Mouse (Mus musculus): ENCODE results near the gene Cdrt4. TPM values are rescaled to one million over a fixed set of nuclear protein-coding genes. Genes with fewer than 3 reads are reported as not detected.
A peak's percentile ranks its signal among the peaks of the same experiment; 100 is the strongest.

Gene Cdrt4
- polyA plus RNA-seq, 2 experiments, result 0.36 to 0.52 TPM

- DNase-seq (ENCODE audit: low spot score) (no peak), ATAC-seq (ENCODE audit: low FRiP score, low read depth) (no peak)
- Histone ChIP-seq H3K4me2 (replicated peaks; ENCODE audit: low read depth, low read length, severe bottlenecking) (no peak overlapping the region), H3K27ac (replicated peaks; ENCODE audit: low read depth, low read length) (no peak overlapping the region), H3K9me3 (ENCODE audit: control insufficient read depth, low read length) (no peaks in the 10 kb centered on the region), H3K36me3 (ENCODE audit: control insufficient read depth, insufficient read depth, low read length) (no peaks in the 10 kb centered on the region), H3K9ac (ENCODE audit: low read depth, low read length, severe bottlenecking) (no peak overlapping the region), H3K4me3 (replicated peaks; ENCODE audit: low read length) (no peak overlapping the region), H3K27me3 (ENCODE audit: control insufficient read depth, insufficient read depth, low read length) (no peaks in the 10 kb centered on the region), H3K4me1 (ENCODE audit: control insufficient read depth, insufficient read depth, low read length) (peaks cover 4% of the 10 kb centered on the region; the same call in 1 of the 2 replicates)
- TF ChIP-seq POLR2A (IDR thresholded peaks at IDR 0.05; ENCODE audit: borderline replicate concordance, extremely low read depth, insufficient read depth, insufficient read length), result no peak
- 94% methylated on average over 2 of the region's 2 CpGs for WGBS
These were observed 37.9 kb upstream of the Cdrt4 start for GRCm38 (mm10) chr11:62913141-62913540.

- ATAC-seq (ENCODE audit: low FRiP score, low read depth), result no peak
- Histone ChIP-seq H3K9me3 (ENCODE audit: control insufficient read depth, low read length) (0 out of 2 replicates have a peak, but pooled peaks cover 6% of the 10 kb centered on the region), H3K36me3 (ENCODE audit: control insufficient read depth, insufficient read depth, low read length) (no peaks in the 10 kb centered on the region), H3K4me3 (replicated peaks; ENCODE audit: low read length) (no peak overlapping the region), H3K4me1 (ENCODE audit: control insufficient read depth, insufficient read depth, low read length) (peaks cover 4% of the 10 kb centered on the region; the same call in 1 of the 2 replicates), H3K4me2 (replicated peaks; ENCODE audit: low read depth, low read length, severe bottlenecking) (no peak overlapping the region), H3K27ac (replicated peaks; ENCODE audit: low read depth, low read length) (no peak overlapping the region), H3K27me3 (ENCODE audit: control insufficient read depth, insufficient read depth, low read length) (no peaks in the 10 kb centered on the region), H3K9ac (ENCODE audit: low read depth, low read length, severe bottlenecking) (no peak overlapping the region)
- WGBS, result 48% methylated on average over 6 of the region's 6 CpGs
- TF ChIP-seq POLR2A (IDR thresholded peaks at IDR 0.05; ENCODE audit: borderline replicate concordance, extremely low read depth, insufficient read depth, insufficient read length), result no peak
- no peak for DNase-seq (ENCODE audit: low spot score)
These were observed 36.5 kb upstream of the Cdrt4 start for GRCm38 (mm10) chr11:62914532-62914931.

- Histone ChIP-seq H3K4me2 (replicated peaks; ENCODE audit: low read depth, low read length, severe bottlenecking) (no peak overlapping the region), H3K9ac (ENCODE audit: low read depth, low read length, severe bottlenecking) (no peak overlapping the region), H3K27me3 (ENCODE audit: control insufficient read depth, insufficient read depth, low read length) (no peaks in the 10 kb centered on the region), H3K36me3 (ENCODE audit: control insufficient read depth, insufficient read depth, low read length) (no peaks in the 10 kb centered on the region), H3K9me3 (ENCODE audit: control insufficient read depth, low read length) (0 out of 2 replicates have a peak, but pooled peaks cover 7% of the 10 kb centered on the region), H3K4me3 (replicated peaks; ENCODE audit: low read length) (no peak overlapping the region), H3K27ac (replicated peaks; ENCODE audit: low read depth, low read length) (no peak overlapping the region), H3K4me1 (ENCODE audit: control insufficient read depth, insufficient read depth, low read length) (peaks cover 4% of the 10 kb centered on the region; the same call in 1 of the 2 replicates)
- DNase-seq (ENCODE audit: low spot score) (no peak), ATAC-seq (ENCODE audit: low FRiP score, low read depth) (no peak)
- 74% methylated on average over 2 of the region's 2 CpGs for WGBS
- TF ChIP-seq POLR2A (IDR thresholded peaks at IDR 0.05; ENCODE audit: borderline replicate concordance, extremely low read depth, insufficient read depth, insufficient read length), result no peak
These were observed 35.5 kb upstream of the Cdrt4 start for GRCm38 (mm10) chr11:62915486-62915885.

GRCm38 (mm10) chr11:62916765-62917164 lies 34.2 kb upstream of the Cdrt4 start:
- no peaks in the 10 kb centered on the region for H3K27me3 ChIP-seq (ENCODE audit: control insufficient read depth, insufficient read depth, low read length)
- no peak for ATAC-seq (ENCODE audit: low FRiP score, low read depth)
- H3K9ac ChIP-seq (ENCODE audit: low read depth, low read length, severe bottlenecking), result no peak overlapping the region
- H3K4me1 ChIP-seq (ENCODE audit: control insufficient read depth, insufficient read depth, low read length), result peaks cover 6% of the 10 kb centered on the region; the same call in 1 of the 2 replicates
- H3K27ac ChIP-seq (replicated peaks; ENCODE audit: low read depth, low read length), result no peak overlapping the region
- H3K4me2 ChIP-seq (replicated peaks; ENCODE audit: low read depth, low read length, severe bottlenecking), result no peak overlapping the region
- no peaks in the 10 kb centered on the region for H3K36me3 ChIP-seq (ENCODE audit: control insufficient read depth, insufficient read depth, low read length)
- H3K4me3 ChIP-seq (replicated peaks; ENCODE audit: low read length), result no peak overlapping the region
- TF ChIP-seq POLR2A (IDR thresholded peaks at IDR 0.05; ENCODE audit: borderline replicate concordance, extremely low read depth, insufficient read depth, insufficient read length), result no peak
- WGBS, result 19% methylated on average over 2 of the region's 2 CpGs
- DNase-seq (ENCODE audit: low spot score), result no peak
- H3K9me3 ChIP-seq (ENCODE audit: control insufficient read depth, low read length), result 0 out of 2 replicates have a peak, but pooled peaks cover 7% of the 10 kb centered on the region

GRCm38 (mm10) chr11:62919946-62920742 lies 30.8 kb upstream of the Cdrt4 start:
- peak; percentile 69 for DNase-seq (ENCODE audit: low spot score)
- peak overlapping the region; percentile 97 for H3K27ac ChIP-seq (replicated peaks; ENCODE audit: low read depth, low read length)
- TF ChIP-seq POLR2A (IDR thresholded peaks at IDR 0.05; ENCODE audit: borderline replicate concordance, extremely low read depth, insufficient read depth, insufficient read length), result no peak
- no peaks in the 10 kb centered on the region for H3K27me3 ChIP-seq (ENCODE audit: control insufficient read depth, insufficient read depth, low read length)
- peak; percentile 31 for ATAC-seq (ENCODE audit: low FRiP score, low read depth)
- H3K9ac ChIP-seq (ENCODE audit: low read depth, low read length, severe bottlenecking), result no peak overlapping the region
- 56% methylated on average over 6 of the region's 6 CpGs for WGBS
- peak overlapping the region; percentile 62 for H3K4me2 ChIP-seq (replicated peaks; ENCODE audit: low read depth, low read length, severe bottlenecking)
- no peaks in the 10 kb centered on the region for H3K36me3 ChIP-seq (ENCODE audit: control insufficient read depth, insufficient read depth, low read length)
- H3K4me1 ChIP-seq (ENCODE audit: control insufficient read depth, insufficient read depth, low read length), result peaks cover 8% of the 10 kb centered on the region
- 0 out of 2 replicates have a peak, but pooled peaks cover 7% of the 10 kb centered on the region for H3K9me3 ChIP-seq (ENCODE audit: control insufficient read depth, low read length)
- peak overlapping the region; percentile 29 for H3K4me3 ChIP-seq (replicated peaks; ENCODE audit: low read length)

Data from limb, embryonic 14.5 days (tissue).